Mouse (Mus musculus): ENCODE measurements at regions not wholly inside any gene's neighbourhood (a gene's known extent, or its start where the extent isn't known, plus 50 kb on each side); places are given as distances from the start of the nearest gene placed in this dataset.

DNA sequence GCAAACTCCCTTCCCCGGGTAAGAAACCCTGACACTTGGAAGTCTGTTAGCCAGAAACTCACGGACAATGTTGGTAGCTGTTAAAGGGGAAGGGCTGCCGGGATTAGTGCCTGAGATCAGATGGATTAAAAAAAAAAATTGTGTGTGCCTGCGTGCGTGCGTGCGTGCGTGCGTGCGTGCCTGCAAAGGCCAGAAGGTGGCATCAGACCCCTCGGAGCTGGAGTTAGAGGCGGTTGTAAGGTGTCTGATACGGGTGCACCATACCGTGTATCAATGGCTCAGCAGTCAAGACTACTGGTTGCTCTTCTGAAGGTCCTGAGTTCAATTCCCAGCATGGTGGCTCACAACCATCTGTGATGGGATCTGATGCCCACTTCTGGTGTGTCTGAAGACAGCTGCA, 59.0 kb upstream of the Ccdc167 start:
- no peak for DNase-seq (ENCODE audit: low spot score)

DNA sequence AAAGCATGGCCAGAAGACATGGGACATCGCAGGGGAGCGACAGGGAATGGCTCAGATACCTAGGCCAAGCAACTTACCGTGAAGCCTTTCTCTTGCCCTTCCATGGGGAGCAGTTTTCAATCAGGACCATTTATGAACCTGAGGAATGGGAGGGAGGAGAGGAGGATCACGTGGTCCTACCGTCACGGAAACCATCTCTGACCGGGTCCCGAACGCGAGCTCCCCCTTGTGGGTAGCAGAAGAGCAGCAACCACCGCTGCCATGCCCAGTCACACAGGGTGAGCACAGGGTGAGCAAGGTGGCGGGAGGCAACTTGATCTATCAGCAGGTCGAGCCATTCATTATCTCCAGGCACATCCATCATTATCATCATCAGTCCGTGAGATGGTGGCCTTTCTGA, 56.5 kb upstream of the Ccdc167 start:
- peak; percentile 52 for DNase-seq (ENCODE audit: low spot score)

DNA sequence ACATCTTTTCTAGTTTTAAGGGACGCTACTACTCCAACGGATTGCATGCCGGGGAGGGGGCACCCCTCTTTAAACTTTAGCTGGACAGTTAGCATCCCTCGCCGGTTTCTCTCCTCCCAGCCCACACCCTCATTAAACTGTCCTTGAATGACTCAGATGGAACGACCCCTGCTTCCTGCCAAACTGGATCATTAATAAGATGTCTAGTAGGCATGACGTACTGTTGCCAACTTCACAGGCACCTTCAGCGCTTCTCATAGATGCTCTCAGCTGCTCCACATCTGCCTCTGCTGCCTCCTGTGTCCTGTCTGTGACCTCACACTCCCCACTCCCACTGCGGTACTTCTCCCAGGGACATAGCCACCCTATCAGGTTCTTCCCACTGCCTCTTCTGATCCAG, 54.1 kb upstream of the Ccdc167 start:
- no peak for DNase-seq (ENCODE audit: low spot score)

DNA sequence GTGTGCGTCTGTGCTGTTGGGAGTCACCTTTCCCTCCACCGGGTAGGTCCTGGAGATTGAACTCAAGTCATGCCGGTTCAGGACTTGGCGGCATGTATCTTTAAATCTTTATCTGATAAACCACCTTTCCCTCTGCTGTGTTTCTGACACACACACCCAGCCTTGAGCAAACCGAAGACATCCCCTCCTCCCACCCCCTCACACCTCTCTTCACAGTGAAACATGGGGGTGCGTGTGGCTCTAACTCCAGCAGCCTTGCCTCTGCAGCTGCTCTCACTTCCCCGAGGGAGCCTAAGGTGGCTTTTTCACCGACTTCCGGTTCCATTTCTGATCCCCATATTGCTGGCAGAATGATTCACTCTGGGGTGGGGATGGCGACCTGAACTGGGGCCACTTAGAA, 52.8 kb upstream of the Ccdc167 start:
- DNase-seq (ENCODE audit: low spot score), result no peak

DNA sequence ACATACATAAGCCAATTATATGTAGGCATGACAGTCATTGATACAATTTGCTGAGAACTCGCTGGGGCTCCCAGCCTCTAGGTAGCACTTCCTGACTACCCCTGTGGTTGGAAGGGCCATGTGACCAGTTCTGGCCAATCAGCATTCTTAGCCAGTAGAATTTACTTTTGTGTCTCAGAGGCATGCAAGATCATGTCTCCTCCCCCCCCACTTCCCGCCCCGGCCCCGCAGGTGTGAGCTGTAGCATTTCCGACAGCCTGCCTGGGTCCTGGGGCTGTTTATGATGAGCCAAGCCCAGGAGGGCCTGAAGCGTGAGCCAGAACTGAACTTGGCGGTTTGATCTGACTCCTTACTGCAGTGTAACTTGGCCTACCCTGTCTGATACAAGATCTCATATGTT, 52.3 kb upstream of the Ccdc167 start:
- DNase-seq (ENCODE audit: low spot score), result no peak

DNA sequence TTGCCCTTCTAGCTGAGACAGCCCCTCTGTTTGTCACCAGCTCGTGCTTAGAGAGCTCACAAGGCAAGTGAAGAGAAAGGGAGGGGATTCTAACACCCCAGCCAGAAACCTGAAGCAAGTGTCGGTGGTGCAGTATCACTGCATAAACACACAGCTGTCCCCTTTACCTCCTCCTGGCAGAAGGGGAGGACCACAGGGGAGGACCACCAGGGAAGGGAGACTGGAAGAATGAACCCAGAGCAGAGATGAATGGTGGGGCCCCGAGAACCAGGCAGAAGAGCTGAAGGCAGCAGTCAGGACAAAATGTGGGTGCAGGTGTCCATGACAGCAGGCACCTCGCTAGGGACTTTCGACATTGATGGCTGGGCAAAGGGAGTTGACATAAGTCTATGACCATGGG, 51.8 kb upstream of the Ccdc167 start:
- no peak for DNase-seq (ENCODE audit: low spot score)

Data from ovary, postnatal 14 days (tissue).